Mouse (Mus musculus) layer of hippocampus, adult 9-10 months (tissue): ENCODE measurements around the gene Gzf1.
A peak's percentile ranks its signal among the peaks of the same experiment; 100 is the strongest.

Source experiments
- DNase-seq: peaks from one replicate; pipeline ENCODE4 v3.0.0; 2022; ENCODE audit warnings: low spot score

The Gzf1 gene

GRCm38 (mm10) chr2:148680775-148681291 lies at the start of gene Gzf1:
Gene Gzf1 (plus strand): TSS chr2:148681023.
- peak; percentile 94 for DNase-seq

- DNase-seq = no peak
These were observed 49.2 kb upstream of the Gzf1 start for GRCm38 (mm10) chr2:148631602-148632001.

- DNase-seq = no peak
These were observed 46.4 kb upstream of the Gzf1 start for GRCm38 (mm10) chr2:148634466-148634865.

GRCm38 (mm10) chr2:148642610-148643370 lies 38.0 kb upstream of the Gzf1 start:
- no peak for DNase-seq

GRCm38 (mm10) chr2:148644421-148645000 lies 36.3 kb upstream of the Gzf1 start:
- no peak for DNase-seq

GRCm38 (mm10) chr2:148650587-148651357 lies 30.1 kb upstream of the Gzf1 start:
- no peak for DNase-seq

GRCm38 (mm10) chr2:148654961-148655360 lies 25.9 kb upstream of the Gzf1 start:
- peak; percentile 68 for DNase-seq

GRCm38 (mm10) chr2:148663458-148663857 lies 17.4 kb upstream of the Gzf1 start:
- DNase-seq = no peak

- DNase-seq = peak; percentile 97
These were observed 8.4 kb upstream of the Gzf1 start, which contains the start of gene Nxt1 for GRCm38 (mm10) chr2:148672199-148673096. Gene Nxt1 (plus strand): TSS chr2:148672601.

GRCm38 (mm10) chr2:148677801-148678200 lies 3.0 kb upstream of the Gzf1 start:
- DNase-seq = peak; percentile 69

GRCm38 (mm10) chr2:148679346-148679745 lies 1.5 kb upstream of the Gzf1 start:
- peak; percentile 39 for DNase-seq

- DNase-seq = no peak
These were observed 653 bp downstream of the Gzf1 start for GRCm38 (mm10) chr2:148681461-148681891.

- no peak for DNase-seq
These were observed 2.2 kb downstream of the Gzf1 start for GRCm38 (mm10) chr2:148683031-148683430.

- DNase-seq = no peak
These were observed 4.1 kb downstream of the Gzf1 start for GRCm38 (mm10) chr2:148684972-148685371.

- no peak for DNase-seq
These were observed 4.9 kb downstream of the Gzf1 start for GRCm38 (mm10) chr2:148685709-148686108.

- no peak for DNase-seq
These were observed 6.0 kb downstream of the Gzf1 start for GRCm38 (mm10) chr2:148686862-148687261.

GRCm38 (mm10) chr2:148687971-148688370 lies 7.1 kb downstream of the Gzf1 start:
- DNase-seq = no peak

GRCm38 (mm10) chr2:148689444-148690140 lies 8.8 kb downstream of the Gzf1 start:
- DNase-seq = no peak

- DNase-seq = no peak
These were observed 9.5 kb downstream of the Gzf1 start for GRCm38 (mm10) chr2:148690291-148690690.

GRCm38 (mm10) chr2:148690781-148691180 lies 10.0 kb downstream of the Gzf1 start:
- DNase-seq = no peak

- DNase-seq = no peak
These were observed 17.7 kb downstream of the Gzf1 start for GRCm38 (mm10) chr2:148698571-148698970.
